Mouse (Mus musculus) ES-E14 (cell line): ENCODE measurements around the gene Setd7. TPM values are rescaled to one million over a fixed set of nuclear protein-coding genes. Genes with fewer than 3 reads are reported as not detected.

Source experiments
- DNase-seq: peaks from one replicate; pipeline ENCODE4 v3.0.0-alpha.2; 2013; ENCODE audit warnings: low read depth, low spot score
- H3K27ac ChIP-seq: 2 replicates; pipeline ENCODE4 v1.5.1; 2012; ENCODE audit warnings: low read depth, mild to moderate bottlenecking, low read length, moderate library complexity, mixed read lengths; ENCODE audit not compliant: poor library complexity, insufficient read depth, severe bottlenecking
- H3K36me3 ChIP-seq: 2 replicates; pipeline ENCODE4 v1.6.1; 2012; ENCODE audit warnings: mild to moderate bottlenecking, low read length, moderate library complexity, mixed read lengths; ENCODE audit not compliant: control insufficient read depth, poor library complexity, insufficient read depth, severe bottlenecking
- H3K4me1 ChIP-seq, 2 experiments: fragments of 150-350 bp in 1 of 2; sonication (generic) in 1 of 2; 2 replicates each; pipeline ENCODE4 v1.6.1; 2012; ENCODE audit warnings: low read length in 2 of 2, mild to moderate bottlenecking in 1 of 2, mixed read lengths in 1 of 2; ENCODE audit not compliant: control insufficient read depth in 2 of 2, insufficient read depth in 2 of 2, poor library complexity in 1 of 2
- H3K4me3 ChIP-seq, 2 experiments: fragments of 150-350 bp in 1 of 2; sonication (generic) in 1 of 2; 2 replicates each; pipeline ENCODE4 v1.5.1; 2012; ENCODE audit warnings: low read length in 2 of 2, low read depth in 1 of 2, mild to moderate bottlenecking in 1 of 2, mixed read lengths in 1 of 2; ENCODE audit not compliant: insufficient read depth in 1 of 2, poor library complexity in 1 of 2, severe bottlenecking in 1 of 2
- H3K9ac ChIP-seq: 2 replicates; pipeline ENCODE4 v1.6.1; 2012; ENCODE audit warnings: low read depth, mild to moderate bottlenecking, low read length, mixed read lengths; ENCODE audit not compliant: poor library complexity, insufficient read depth, severe bottlenecking
- H3K9me3 ChIP-seq: fragments of 150-350 bp; sonication (generic); 2 replicates; pipeline ENCODE4 v1.6.1; 2012; ENCODE audit warnings: low read depth, mild to moderate bottlenecking, low read length; ENCODE audit not compliant: control insufficient read depth, insufficient read depth
- CHD2 ChIP-seq: IDR thresholded peaks from 2 replicates; pipeline ENCODE4 v1.6.1; 2014; ENCODE audit warnings: mild to moderate bottlenecking, low read depth, low read length, inconsistent platforms
- HCFC1 ChIP-seq: IDR thresholded peaks from 2 replicates; pipeline ENCODE4 v1.6.1; 2012; ENCODE audit warnings: low read length, inconsistent platforms, borderline replicate concordance; ENCODE audit not compliant: insufficient read depth
- MAFK ChIP-seq: IDR thresholded peaks from 2 replicates; pipeline ENCODE4 v1.6.1; 2014; ENCODE audit warnings: mild to moderate bottlenecking, low read depth, low read length, inconsistent platforms; ENCODE audit not compliant: insufficient read depth
- ZC3H11A ChIP-seq: IDR thresholded peaks from 2 replicates; pipeline ENCODE4 v1.6.1; 2012; ENCODE audit warnings: low read depth, mild to moderate bottlenecking, inconsistent platforms, low read length, borderline replicate concordance
- ZNF384 ChIP-seq: IDR thresholded peaks from 2 replicates; pipeline ENCODE4 v1.6.1; 2012; ENCODE audit warnings: low read depth, low read length, inconsistent platforms
- in situ Hi-C, 2 experiments: fragments of 600-800 bp; cut with MboI; formaldehyde crosslinking; loops; one replicate each; pipeline ENCODE4 v1.15.1; 2025; ENCODE audit warnings: low sequenced_read_pairs in 2 of 2, inconsistent platforms in 1 of 2; ENCODE audit not compliant: unreplicated experiment in 2 of 2
- total RNA-seq: library from RNA; depleted of rRNA; stranded (reverse); fragments of 300-350 nt; gene quantifications from 2 replicates; pipeline ENCODE4 v1.2.3, GENCODE M21; 2012

Setd7 gene
- total RNA-seq, 1 experiment: 17.5 TPM

- no peaks in the 10 kb centered on the region for H3K9me3 ChIP-seq
- no peak for TF ChIP-seq ZC3H11A
- TF ChIP-seq ZNF384: no peak
- TF ChIP-seq HCFC1: no peak
- no peak for TF ChIP-seq CHD2
- no peak for TF ChIP-seq MAFK
- H3K36me3 ChIP-seq: no peaks in the 10 kb centered on the region
- no peak overlapping the region for H3K27ac ChIP-seq
- no peaks in the 10 kb centered on the region for H3K4me1 ChIP-seq
- peak overlapping the region; percentile 11 to 19; a peak in 3 of 4 replicates for H3K4me3 ChIP-seq
- DNase-seq: no peak
- peak overlapping the region; percentile 14 for H3K9ac ChIP-seq
- in situ Hi-C loops: no loop called here
These were observed 55.2 kb downstream of the Setd7 start for GRCm38 (mm10) chr3:51505465-51505864.

GRCm38 (mm10) chr3:51504385-51504952, 56.2 kb downstream of the Setd7 start:
- in situ Hi-C loops: no loop called here

GRCm38 (mm10) chr3:51499876-51500275, 60.8 kb downstream of the Setd7 start:
- TF ChIP-seq ZC3H11A: no peak
- no peak for TF ChIP-seq HCFC1
- TF ChIP-seq MAFK: no peak
- TF ChIP-seq CHD2: no peak
- TF ChIP-seq ZNF384: no peak
- Histone ChIP-seq H3K4me1 (no peaks in the 10 kb centered on the region), H3K9ac (no peak overlapping the region), H3K9me3 (no peaks in the 10 kb centered on the region), H3K27ac (no peak overlapping the region), H3K36me3 (no peaks in the 10 kb centered on the region), H3K4me3 (no peak overlapping the region)
- no peak for DNase-seq
- in situ Hi-C loops: loop anchor here in 1 of 2 experiments (25.0 kb wide), 1 partner anchor 737 kb away; no protein-coding TSS in a partner anchor

More at GRCm38 (mm10) chr3:51504385-51504952, 56.2 kb downstream of the Setd7 start:
- Histone ChIP-seq H3K4me3 (no peak overlapping the region), H3K9me3 (no peaks in the 10 kb centered on the region), H3K36me3 (no peaks in the 10 kb centered on the region), H3K4me1 (no peaks in the 10 kb centered on the region), H3K9ac (no peak overlapping the region), H3K27ac (no peak overlapping the region)
- DNase-seq: no peak
- TF ChIP-seq ZNF384 (no peak), MAFK (no peak), ZC3H11A (no peak), HCFC1 (no peak), CHD2 (no peak)

- TF ChIP-seq HCFC1 (no peak), MAFK (no peak), ZC3H11A (no peak), CHD2 (no peak), ZNF384 (no peak)
- Histone ChIP-seq H3K9me3 (no peaks in the 10 kb centered on the region), H3K36me3 (peaks cover 2% of the 10 kb centered on the region; the same call in 1 of the 2 replicates), H3K4me3 (no peak overlapping the region), H3K4me1 (peaks cover 0 to 2% of the 10 kb centered on the region in 2 experiments; a peak in 1 of 4 replicates), H3K9ac (no peak overlapping the region), H3K27ac (no peak overlapping the region)
- no peak for DNase-seq
- in situ Hi-C loops: loop anchor here in 1 of 2 experiments (25.0 kb wide), 1 partner anchor 739 kb away; no protein-coding TSS in a partner anchor
These were observed 62.0 kb downstream of the Setd7 start for GRCm38 (mm10) chr3:51498659-51499058.
